Comparison of ENCODE assay signal across 25 mouse cellular contexts in the genomic region with DNA sequence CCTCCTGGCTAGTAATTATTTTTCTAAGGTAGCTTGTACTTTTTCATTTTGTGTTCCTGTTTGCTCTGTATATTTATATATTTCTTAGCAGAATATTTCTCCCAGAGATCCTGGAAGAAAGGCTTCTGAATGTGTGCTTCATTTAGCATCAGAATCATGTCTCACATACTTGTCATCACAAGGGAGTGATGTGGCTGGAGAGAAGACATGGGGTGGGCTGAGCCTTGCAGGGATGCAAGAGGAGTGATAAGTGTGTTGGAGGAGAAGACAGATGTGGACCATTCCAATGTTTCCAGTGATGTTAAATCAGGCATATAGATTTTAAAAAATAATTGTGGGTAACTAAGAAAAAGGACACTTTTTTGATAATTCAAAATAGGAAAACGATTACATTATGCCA. TPM values are rescaled to one million over a fixed set of nuclear protein-coding genes. Genes with fewer than 3 reads are reported as not detected.
DNase-seq lines count a peak whose midpoint lies in the region; ATAC-seq lines count a peak whose summit lies in the region.
"Had no signal": no experiment of that assay in that cellular context is flagged by ENCODE, and none has a peak within 500 bp of the region (broad histone marks: within the 10 kb centered on the region; RNA-seq: fewer than 3 reads in every experiment).

No protein-coding gene starts in this region.

- no peaks in the 10 kb centered on the region for H3K36me3 ChIP-seq in heart, embryonic 10.5 days
- no peaks in the 10 kb centered on the region for H3K36me3 ChIP-seq in heart, embryonic 12.5 days
- no peaks in the 10 kb centered on the region for H3K36me3 ChIP-seq in heart, embryonic 13.5 days
- H3K36me3 ChIP-seq in heart, embryonic 16.5 days (ENCODE audit: control insufficient read depth, insufficient read depth) = no peaks in the 10 kb centered on the region
- no peaks in the 10 kb centered on the region for H3K36me3 ChIP-seq in heart, embryonic 11.5 days (ENCODE audit: control insufficient read depth, insufficient read depth, low read length)
- H3K36me3 ChIP-seq in hindbrain, embryonic 12.5 days = no peaks in the 10 kb centered on the region
- H3K36me3 ChIP-seq: G1E had no signal

- DNase-seq in heart, embryonic 10.5 days (ENCODE audit: low spot score) = peak; percentile 76
- no peak for DNase-seq in heart, adult 18-20 months
- peak; percentile 14 for DNase-seq in brain, adult 2 months (ENCODE audit: low read depth, low spot score)
- DNase-seq: adrenal gland, adult 2 months; adrenal gland, adult 8-10 months; adrenal gland, postnatal 10 days; adrenal gland, postnatal 14 days; adrenal gland, postnatal 25 days; adrenal gland, postnatal 36 days; B cell, adult 2 months; cerebellum, adult 11 months; cerebellum, adult 11-12 months; cerebellum, adult 18-20 months had no signal

- H3K27ac ChIP-seq in heart, embryonic 10.5 days = no peak overlapping the region
- H3K27ac ChIP-seq in heart, embryonic 12.5 days (ENCODE audit: poor library complexity, severe bottlenecking) = no peak overlapping the region
- H3K27ac ChIP-seq in heart, embryonic 13.5 days (replicated peaks) = peak overlapping the region; percentile 45
- H3K27ac ChIP-seq in heart, embryonic 16.5 days (ENCODE audit: low read length) = no peak overlapping the region; the same call in 1 of the 2 replicates
- no peak overlapping the region for H3K27ac ChIP-seq in heart, embryonic 11.5 days (ENCODE audit: low read depth, low read length)
- no peak overlapping the region for H3K27ac ChIP-seq in hindbrain, embryonic 12.5 days

- H3K27me3 ChIP-seq in heart, embryonic 10.5 days (ENCODE audit: insufficient read depth, poor library complexity, severe bottlenecking) = no peaks in the 10 kb centered on the region
- no peaks in the 10 kb centered on the region for H3K27me3 ChIP-seq in heart, embryonic 12.5 days (replicated peaks)
- no peaks in the 10 kb centered on the region for H3K27me3 ChIP-seq in heart, embryonic 13.5 days (replicated peaks)
- H3K27me3 ChIP-seq in heart, embryonic 16.5 days (ENCODE audit: control insufficient read depth, insufficient read depth, low read length) = no peaks in the 10 kb centered on the region
- no peaks in the 10 kb centered on the region for H3K27me3 ChIP-seq in heart, embryonic 11.5 days (ENCODE audit: control insufficient read depth, insufficient read depth, low read length)
- H3K27me3 ChIP-seq in hindbrain, embryonic 12.5 days = no peaks in the 10 kb centered on the region
- H3K27me3 ChIP-seq: CH12.LX had no signal

- no peak overlapping the region for H3K9ac ChIP-seq in heart, embryonic 12.5 days
- no peak overlapping the region for H3K9ac ChIP-seq in heart, embryonic 13.5 days
- no peak overlapping the region for H3K9ac ChIP-seq in heart, embryonic 16.5 days (ENCODE audit: low read length)
- no peak overlapping the region for H3K9ac ChIP-seq in heart, embryonic 11.5 days (ENCODE audit: low read depth, low read length)
- no peak overlapping the region for H3K9ac ChIP-seq in hindbrain, embryonic 12.5 days

- H3K4me1 ChIP-seq in heart, embryonic 10.5 days = no peaks in the 10 kb centered on the region; the same call in 1 of the 2 replicates
- H3K4me1 ChIP-seq in heart, embryonic 12.5 days (replicated peaks) = peaks cover 9% of the 10 kb centered on the region; the same call in 1 of the 2 replicates
- peaks cover 14% of the 10 kb centered on the region for H3K4me1 ChIP-seq in heart, embryonic 13.5 days
- peaks cover 5% of the 10 kb centered on the region for H3K4me1 ChIP-seq in heart, embryonic 16.5 days (ENCODE audit: control insufficient read depth, insufficient read depth, low read length)
- H3K4me1 ChIP-seq in heart, embryonic 11.5 days (ENCODE audit: control insufficient read depth, insufficient read depth, low read length) = no peaks in the 10 kb centered on the region
- no peaks in the 10 kb centered on the region for H3K4me1 ChIP-seq in hindbrain, embryonic 12.5 days

- no peak overlapping the region for H3K4me3 ChIP-seq in heart, embryonic 10.5 days
- no peak overlapping the region for H3K4me3 ChIP-seq in heart, embryonic 12.5 days
- H3K4me3 ChIP-seq in heart, embryonic 13.5 days = no peak overlapping the region
- H3K4me3 ChIP-seq in heart, embryonic 16.5 days (ENCODE audit: low read length) = no peak overlapping the region
- no peak overlapping the region for H3K4me3 ChIP-seq in heart, embryonic 11.5 days (ENCODE audit: low read depth, low read length)
- no peak overlapping the region for H3K4me3 ChIP-seq in hindbrain, embryonic 12.5 days

- WGBS in heart, embryonic 10.5 days = 67% methylated on average over 1 of the region's 1 CpGs
- WGBS in heart, embryonic 12.5 days = 50% methylated on average over 1 of the region's 1 CpGs
- 67% methylated on average over 1 of the region's 1 CpGs for WGBS in heart, embryonic 13.5 days
- 70% methylated on average over 1 of the region's 1 CpGs for WGBS in heart, embryonic 16.5 days
- WGBS in heart, embryonic 11.5 days (ENCODE audit: insufficient replicate concordance) = 70% methylated on average over 1 of the region's 1 CpGs
- WGBS in hindbrain, embryonic 12.5 days = 79% methylated on average over 1 of the region's 1 CpGs

- no peak overlapping the region for H3K4me2 ChIP-seq in heart, embryonic 12.5 days
- no peak overlapping the region for H3K4me2 ChIP-seq in heart, embryonic 13.5 days
- H3K4me2 ChIP-seq in heart, embryonic 16.5 days (ENCODE audit: low read depth, low read length) = no peak overlapping the region
- no peak overlapping the region for H3K4me2 ChIP-seq in heart, embryonic 11.5 days
- no peak overlapping the region for H3K4me2 ChIP-seq in hindbrain, embryonic 12.5 days (replicated peaks)

- ATAC-seq in heart, embryonic 12.5 days (ENCODE audit: insufficient number of reproducible peaks, low FRiP score) = no peak
- no peak for ATAC-seq in heart, embryonic 13.5 days (ENCODE audit: extremely low read depth, insufficient number of reproducible peaks, low FRiP score, low TSS enrichment)
- ATAC-seq in heart, embryonic 16.5 days (replicated peaks; ENCODE audit: extremely low read depth, insufficient read depth, low FRiP score) = peak; percentile 78; the same call in 1 of the 2 replicates
- no peak for ATAC-seq in heart, embryonic 11.5 days (replicated peaks; ENCODE audit: insufficient number of reproducible peaks, low FRiP score, low TSS enrichment)
- no peak for ATAC-seq in hindbrain, embryonic 12.5 days (ENCODE audit: low FRiP score)
- ATAC-seq: activated CD4-positive, CD25-positive, alpha-beta regulatory T cell, adult 4 months; CD4-positive, CD25-positive, alpha-beta regulatory T cell, adult 4 months; Patski had no signal

- H3K9me3 ChIP-seq in heart, embryonic 10.5 days = no peaks in the 10 kb centered on the region
- H3K9me3 ChIP-seq in heart, embryonic 12.5 days (replicated peaks) = no peaks in the 10 kb centered on the region
- no peaks in the 10 kb centered on the region for H3K9me3 ChIP-seq in heart, embryonic 13.5 days
- H3K9me3 ChIP-seq in heart, embryonic 16.5 days (replicated peaks; ENCODE audit: control insufficient read depth, low read length) = no peaks in the 10 kb centered on the region
- H3K9me3 ChIP-seq in heart, embryonic 11.5 days (replicated peaks; ENCODE audit: control insufficient read depth, low read length) = no peaks in the 10 kb centered on the region
- H3K9me3 ChIP-seq in hindbrain, embryonic 12.5 days (replicated peaks) = no peaks in the 10 kb centered on the region
- H3K9me3 ChIP-seq: G1E had no signal

RNA-seq across cellular contexts. Expression of a gene that starts 30.6 kb away (rescaled TPM):
- polyA plus RNA-seq in heart, embryonic 10.5 days (2016; fragmentation: Nextera tagmentation; extraction: Ambion mirVana) = 20.9 and 28.4 TPM in 2 replicates
- polyA plus RNA-seq in heart, embryonic 12.5 days (2016; fragmentation: Nextera tagmentation; extraction: Ambion mirVana) = 22.9 and 24.5 TPM in 2 replicates
- 11.6 and 12.0 TPM in 2 replicates for polyA plus RNA-seq in heart, embryonic 13.5 days (2015; fragmentation: Nextera tagmentation; extraction: Ambion mirVana)
- total RNA-seq in heart, adult 18-20 months (2021) = 1 to 10 TPM in 1 of 2 experiments, under 1 TPM in 1; 0.47 to 1.0 TPM
- polyA plus RNA-seq in heart, embryonic 16.5 days (2015; fragmentation: Nextera tagmentation; extraction: Ambion mirVana) = 8.2 and 9.2 TPM in 2 replicates
- 24.0 and 30.0 TPM in 2 replicates for polyA plus RNA-seq in heart, embryonic 11.5 days (2014; fragmentation: Nextera tagmentation; extraction: Ambion mirVana)
- polyA plus RNA-seq in hindbrain, embryonic 12.5 days (2016; fragmentation: Nextera tagmentation; extraction: Ambion mirVana) = 2.1 and 2.4 TPM in 2 replicates
- total RNA-seq: CH12.LX, MEL had no signal
- polyA plus RNA-seq: activated CD4-positive, CD25-positive, alpha-beta regulatory T cell, adult 4 months; C2C12; CD4-positive, CD25-positive, alpha-beta regulatory T cell, adult 4 months; G1E had no signal

Comparison
In these comparisons a context has a peak if more than half of its experiments do, and no peak if none do; other contexts are left out.
1. DNase-seq: peak in heart, embryonic 10.5 days (single experiment) and brain, adult 2 months (single experiment); none in heart, adult 18-20 months (0 of 2).